Mouse (Mus musculus) thymus, postnatal 25 days (tissue): ENCODE data around the gene Zfp995.
"Not testable (repeated sequence)": the region's sequence is repeated elsewhere in the genome, so short reads cannot be mapped to it uniquely, and the experiment has no call there.

Experiments used
- DNase-seq: peaks from one replicate; pipeline ENCODE4 v3.0.0; 2022

Zfp995 gene

DNA sequence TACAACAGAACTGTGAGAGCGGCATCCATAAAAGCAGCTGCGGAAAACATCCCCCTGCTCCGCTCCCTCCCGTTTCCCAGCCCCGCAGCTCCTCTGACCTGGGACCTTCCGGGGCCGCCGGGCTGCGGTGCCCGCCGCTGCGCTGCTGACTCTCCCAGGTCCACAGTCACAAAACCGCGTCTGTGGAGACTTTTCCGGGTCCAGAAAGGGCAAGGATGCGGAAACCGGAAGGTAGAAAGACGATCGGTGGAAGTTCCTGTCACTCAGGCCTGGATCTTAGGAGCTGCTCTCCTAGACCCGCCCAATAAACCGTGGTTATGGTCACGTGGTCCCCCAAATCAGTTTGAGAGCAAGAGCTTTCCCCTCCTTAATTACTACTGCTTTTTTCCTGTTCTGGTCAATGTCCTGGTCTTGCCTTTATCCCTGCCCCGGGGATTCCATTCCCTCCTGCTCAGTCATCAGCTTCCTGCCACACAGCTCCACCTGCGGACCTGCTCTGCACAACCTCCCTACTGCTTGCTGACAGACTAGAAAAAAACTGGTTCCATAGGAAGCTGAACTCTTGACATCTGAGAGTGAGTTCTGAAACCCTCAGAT is at the start of gene Zfp995:
Zfp995 (minus strand) TSS at position 471 of the 597 bp plus-strand sequence.
- DNase-seq, result peak; percentile 76

DNA sequence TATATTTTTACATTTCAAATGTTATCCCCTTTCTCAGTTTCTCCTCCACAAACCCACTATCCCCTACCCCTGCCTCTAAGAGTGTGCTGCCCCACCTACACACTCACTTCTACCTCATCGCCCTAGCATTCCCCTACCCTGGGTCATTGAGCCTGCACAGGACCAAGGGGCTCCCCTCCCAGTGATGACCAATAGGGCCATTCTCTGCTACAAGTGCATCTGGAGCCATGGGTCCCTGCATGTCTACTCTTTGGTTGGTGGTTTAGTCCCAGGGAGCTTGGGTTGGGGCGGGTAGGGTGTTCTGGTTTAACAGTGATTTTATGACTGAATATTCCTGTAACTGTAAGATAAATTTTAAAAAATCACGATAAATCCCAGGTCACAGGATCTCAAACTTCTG is 687 bp downstream of the Zfp995 start:
- DNase-seq, result no peak

DNA sequence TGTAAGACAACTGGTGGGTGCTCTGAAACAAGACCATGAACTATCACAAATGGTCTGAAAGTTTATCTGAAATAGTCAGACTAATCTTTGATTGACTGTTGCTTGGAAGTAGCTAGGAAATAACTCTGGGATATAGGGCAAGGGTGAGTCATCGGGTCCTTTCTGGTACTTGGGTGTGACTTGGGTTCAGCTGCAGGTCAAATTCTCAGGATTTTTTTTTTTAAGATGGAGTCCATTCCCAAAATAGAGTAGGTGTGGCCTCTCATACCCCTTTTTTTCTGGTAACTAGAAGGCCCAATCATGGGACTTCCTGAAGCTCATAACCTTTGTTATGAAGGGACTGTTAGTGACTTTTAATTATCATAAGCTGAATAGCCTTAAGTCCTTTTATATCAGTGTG is 38.5 kb downstream of the Zfp995 start:
- DNase-seq, result no peak

DNA sequence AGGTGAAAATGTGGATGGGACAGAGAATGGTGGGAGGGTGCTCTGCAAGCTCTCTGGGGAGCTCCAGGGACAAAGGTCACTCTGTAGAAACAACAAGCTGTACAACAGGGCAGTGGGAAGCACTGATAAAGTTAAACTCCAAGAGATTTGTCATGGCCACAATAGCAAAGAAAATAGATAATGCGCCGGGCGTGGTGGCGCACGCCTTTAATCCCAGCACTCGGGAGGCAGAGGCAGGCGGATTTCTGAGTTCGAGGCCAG is 63.5 kb downstream of the Zfp995 start:
- not testable (repeated sequence) for DNase-seq

DNA sequence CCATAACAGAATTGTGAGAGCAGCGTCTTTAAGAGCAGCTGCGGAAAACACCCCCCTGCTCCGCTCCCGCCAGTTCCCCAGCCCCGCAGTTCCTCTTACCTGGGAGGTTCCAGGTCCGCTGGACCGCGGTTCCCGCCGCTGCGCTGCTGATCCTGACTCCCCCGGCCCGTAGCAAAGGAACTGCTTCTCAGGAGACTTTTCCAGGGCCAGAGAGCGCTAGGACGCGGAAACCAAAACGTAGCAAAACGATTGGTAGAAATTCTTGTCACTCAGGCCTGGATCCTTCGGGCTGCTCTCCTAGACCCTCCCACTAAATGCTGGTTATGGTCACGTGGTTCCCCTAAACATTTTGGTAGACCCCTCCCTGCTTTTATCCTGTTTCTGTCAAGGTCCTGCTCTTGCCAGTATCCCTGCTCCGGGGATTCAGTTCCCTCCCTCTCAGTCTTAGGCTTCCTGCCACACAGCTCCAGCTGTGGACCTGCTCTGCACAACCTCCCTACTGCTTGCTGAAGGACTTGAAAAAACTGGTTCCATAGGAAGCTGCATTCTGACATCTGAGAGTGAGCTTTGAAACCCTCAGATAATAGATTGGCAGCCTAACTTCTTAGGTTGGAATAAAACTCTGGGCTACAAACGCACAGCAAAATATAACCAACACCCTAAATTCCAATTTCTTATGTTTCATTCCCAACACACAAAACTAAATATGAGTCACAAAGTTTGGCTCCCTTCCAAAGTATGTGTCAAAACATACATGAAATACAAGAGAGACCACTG is 64.0 kb downstream of the Zfp995 start, which contains the start of gene Zfp820:
Zfp820 (minus strand) TSS at position 228 of the 777 bp plus-strand sequence.
- DNase-seq, result peak; percentile 57

DNA sequence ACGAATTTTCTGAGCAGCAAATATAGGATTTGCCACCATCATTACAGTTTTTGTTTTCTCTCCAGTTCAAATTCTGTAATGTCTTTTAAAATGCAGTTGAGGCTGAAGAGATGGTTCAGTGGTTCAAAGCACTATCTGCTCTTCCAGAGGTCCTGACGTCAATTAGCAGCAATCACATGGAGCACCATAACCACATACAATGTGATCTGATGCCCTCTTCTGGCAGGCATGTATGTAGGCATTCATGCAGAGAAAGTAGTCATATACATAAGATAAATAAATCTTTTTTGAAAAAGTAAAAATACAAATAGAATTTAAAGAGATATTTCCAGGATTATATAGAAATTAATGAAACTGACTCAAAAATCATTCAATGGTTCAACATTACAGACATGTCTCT is 71.2 kb downstream of the Zfp995 start:
- no peak for DNase-seq
